Mouse (Mus musculus) heart, embryonic 15.5 days (tissue): ENCODE results near the gene Nt5c1a. TPM values are rescaled to one million over a fixed set of nuclear protein-coding genes. Genes with fewer than 3 reads are reported as not detected.
A peak's percentile ranks its signal among the peaks of the same experiment; 100 is the strongest.

Source experiments
- ATAC-seq: fragments of 200-750 bp; cut with Nextera tagmentation; replicated peaks from 2 replicates; pipeline ENCODE4 v1.8.0; 2017; ENCODE audit warnings: low read depth, moderate TSS enrichment; ENCODE audit not compliant: insufficient number of reproducible peaks, insufficient read depth, low FRiP score
- H3K27ac ChIP-seq: fragments of 300-500 bp; sonication (generic); 2 replicates; pipeline ENCODE4 v1.5.1; 2015; ENCODE audit warnings: mild to moderate bottlenecking, inconsistent platforms
- H3K27me3 ChIP-seq: fragments of 300-500 bp; sonication (generic); 2 replicates; pipeline ENCODE4 v1.6.1; 2015; ENCODE audit warnings: inconsistent platforms
- H3K36me3 ChIP-seq: fragments of 300-500 bp; sonication (generic); 2 replicates; pipeline ENCODE4 v1.6.1; 2015; ENCODE audit warnings: mild to moderate bottlenecking, inconsistent platforms
- H3K4me1 ChIP-seq: fragments of 300-500 bp; sonication (generic); replicated peaks from 2 replicates; pipeline ENCODE4 v1.6.1; 2015; ENCODE audit warnings: inconsistent platforms
- H3K4me2 ChIP-seq: fragments of 300-500 bp; sonication (generic); 2 replicates; pipeline ENCODE4 v1.6.1; 2015; ENCODE audit warnings: inconsistent platforms, mild to moderate bottlenecking, moderate library complexity
- H3K4me3 ChIP-seq: fragments of 300-500 bp; sonication (generic); 2 replicates; pipeline ENCODE4 v1.5.1; 2015; ENCODE audit warnings: mild to moderate bottlenecking, inconsistent platforms
- H3K9ac ChIP-seq: fragments of 300-500 bp; sonication (generic); 2 replicates; pipeline ENCODE4 v1.6.1; 2015; ENCODE audit warnings: mild to moderate bottlenecking, inconsistent platforms
- H3K9me3 ChIP-seq: fragments of 300-500 bp; sonication (generic); replicated peaks from 2 replicates; pipeline ENCODE4 v1.6.1; 2016; ENCODE audit warnings: inconsistent platforms
- WGBS: fragments of 180-500 bp; shearing (Covaris S2); methylation state at CpG from one replicate; pipeline ENCODE4 v1.1.7; 2015; ENCODE audit warnings: mixed read lengths; 5-methylcytosine and 5-hydroxymethylcytosine counted together
- polyA plus RNA-seq: library from polyadenylated mRNA; unstranded; fragments of >200 nt; fragmentation: Nextera tagmentation; extraction: Ambion mirVana; gene quantifications from 2 replicates; pipeline ENCODE4 v1.2.1, GENCODE M21; 2015

The Nt5c1a gene
- polyA plus RNA-seq, 1 experiment from 2014 or later, result 1.5 TPM

DNA sequence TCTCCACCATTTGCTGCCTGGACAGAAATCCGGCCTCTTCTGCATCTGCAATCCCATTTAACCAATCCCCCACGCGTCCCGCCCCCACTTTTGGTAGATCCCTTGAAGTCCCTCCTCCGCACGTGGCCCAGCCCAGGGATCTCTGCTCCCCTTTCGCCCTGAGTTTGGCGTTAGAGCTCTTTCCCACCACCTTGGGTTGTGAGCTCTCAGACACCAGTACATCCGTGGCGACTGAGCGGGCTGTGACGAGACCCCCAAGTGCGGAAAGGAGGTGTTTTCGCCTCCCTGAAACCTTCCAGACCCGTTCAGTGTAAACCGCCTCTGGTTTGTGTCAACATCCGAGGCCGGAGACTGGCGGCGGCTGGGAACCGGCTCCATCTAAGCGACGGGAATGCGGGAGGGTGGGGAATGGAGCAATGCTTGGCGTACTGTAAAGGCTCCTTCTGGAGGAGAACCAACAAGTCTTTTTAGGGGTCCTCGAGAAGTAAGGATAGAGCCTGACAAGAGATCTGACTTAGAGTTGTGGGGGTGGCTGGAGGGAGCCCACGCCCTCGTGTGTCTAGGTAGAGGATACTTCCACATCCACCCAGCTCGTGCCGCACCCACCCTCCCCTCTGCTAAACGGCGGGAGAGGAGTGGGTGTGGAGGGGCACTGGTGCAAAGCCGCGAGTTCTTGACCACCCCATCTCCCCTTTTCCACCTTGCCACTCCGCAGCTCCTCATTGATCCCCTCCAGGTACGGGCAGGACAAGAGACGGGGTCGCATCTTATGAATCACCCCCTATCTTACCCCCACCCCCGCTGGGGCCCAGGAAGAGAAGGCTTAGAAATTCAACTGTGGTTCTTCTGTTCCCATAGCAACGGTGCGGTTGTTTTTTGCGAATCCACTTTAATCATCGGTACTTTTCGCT is 18.7 kb upstream of the Nt5c1a start, which contains the start of gene Hpcal4:
Gene Hpcal4, plus strand, starts transcription at position 900 of the 911 bp plus-strand sequence.
- under 1% methylated on average over 44 of the region's 44 CpGs for WGBS
- Histone ChIP-seq H3K4me2 (peak within 1 kb of the TSS; percentile 74), H3K27ac (no peak within 1 kb of the TSS), H3K4me3 (peak within 1 kb of the TSS; percentile 48), H3K4me1 (peaks cover 17% of the 10 kb centered on the region), H3K9ac (peak within 1 kb of the TSS; percentile 24), H3K9me3 (no peaks in the 10 kb centered on the region), H3K36me3 (no peaks in the 10 kb centered on the region), H3K27me3 (peaks cover 88% of the 10 kb centered on the region)
- peak; percentile 34 for ATAC-seq

DNA sequence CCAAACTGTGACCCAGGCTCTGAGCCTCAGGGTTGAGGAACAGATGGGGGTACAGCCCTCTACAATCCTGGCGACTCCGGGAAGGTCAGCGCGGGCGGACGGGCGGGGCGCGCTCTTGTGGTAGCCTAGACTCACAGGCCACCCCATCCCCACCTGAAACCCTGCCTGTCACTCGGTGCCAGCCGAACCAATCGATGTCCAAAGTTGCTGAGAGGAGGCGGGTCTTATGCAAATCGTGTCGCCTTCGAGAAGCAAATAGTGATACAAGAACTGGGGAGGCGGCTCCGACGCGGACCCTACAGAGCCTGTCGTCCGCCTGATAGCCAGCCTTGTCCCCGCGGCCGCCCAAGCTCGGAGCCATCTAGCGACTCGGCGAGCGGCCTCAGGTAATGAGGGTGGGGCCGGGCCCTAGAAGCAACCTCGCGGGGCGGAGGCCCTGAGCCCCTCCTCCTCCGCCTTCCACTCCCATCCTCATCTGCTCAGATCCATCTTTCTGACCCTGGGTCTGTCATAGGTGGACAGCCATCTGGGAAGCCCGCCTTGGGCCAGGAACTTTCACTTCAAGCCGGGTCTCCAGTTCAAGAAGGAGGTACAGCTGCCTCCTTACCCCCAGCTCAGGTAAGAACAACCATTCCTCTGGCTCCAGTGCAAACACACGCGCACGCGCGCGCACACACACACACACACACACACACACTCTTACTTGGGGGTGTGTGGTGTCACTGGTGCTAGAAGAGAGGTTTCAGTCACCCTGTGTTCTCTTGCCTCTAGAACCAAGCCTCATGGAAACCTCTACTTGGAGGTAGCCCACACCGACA is 17.9 kb upstream of the Nt5c1a start:
- Histone ChIP-seq H3K4me1 (peaks cover 17% of the 10 kb centered on the region), H3K27ac (no peak overlapping the region), H3K36me3 (no peaks in the 10 kb centered on the region), H3K9me3 (no peaks in the 10 kb centered on the region), H3K27me3 (peaks cover 90% of the 10 kb centered on the region), H3K9ac (peak overlapping the region; percentile 24), H3K4me3 (peak overlapping the region; percentile 48), H3K4me2 (peak overlapping the region; percentile 74)
- 10% methylated on average over 44 of the region's 44 CpGs for WGBS
- peak; percentile 77 for ATAC-seq

DNA sequence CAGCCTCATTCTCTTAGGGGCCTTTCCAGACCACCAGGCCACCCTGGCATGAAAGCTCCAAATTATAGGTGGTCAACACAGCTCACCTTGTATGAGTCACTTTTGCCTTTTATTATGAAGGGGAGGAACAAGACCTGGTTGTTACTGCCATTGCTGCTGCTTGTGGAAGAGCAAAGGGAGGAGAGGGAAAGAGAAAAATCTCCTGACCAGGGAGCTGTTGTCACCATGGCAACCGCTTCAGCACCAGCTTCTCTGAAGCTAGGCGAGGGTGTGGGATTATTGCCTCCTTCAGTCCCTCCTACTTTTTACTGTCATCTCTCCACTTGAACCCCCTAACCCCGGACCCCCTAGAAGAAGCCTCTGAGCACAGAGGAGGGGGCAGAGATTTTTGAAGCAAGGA is 16.5 kb upstream of the Nt5c1a start:
- Histone ChIP-seq H3K4me3 (no peak overlapping the region), H3K36me3 (no peaks in the 10 kb centered on the region), H3K4me2 (no peak overlapping the region), H3K4me1 (peaks cover 17% of the 10 kb centered on the region), H3K9me3 (no peaks in the 10 kb centered on the region), H3K27me3 (peaks cover 93% of the 10 kb centered on the region), H3K9ac (no peak overlapping the region), H3K27ac (no peak overlapping the region)
- 46% methylated on average over 3 of the region's 3 CpGs for WGBS
- ATAC-seq, result no peak

DNA sequence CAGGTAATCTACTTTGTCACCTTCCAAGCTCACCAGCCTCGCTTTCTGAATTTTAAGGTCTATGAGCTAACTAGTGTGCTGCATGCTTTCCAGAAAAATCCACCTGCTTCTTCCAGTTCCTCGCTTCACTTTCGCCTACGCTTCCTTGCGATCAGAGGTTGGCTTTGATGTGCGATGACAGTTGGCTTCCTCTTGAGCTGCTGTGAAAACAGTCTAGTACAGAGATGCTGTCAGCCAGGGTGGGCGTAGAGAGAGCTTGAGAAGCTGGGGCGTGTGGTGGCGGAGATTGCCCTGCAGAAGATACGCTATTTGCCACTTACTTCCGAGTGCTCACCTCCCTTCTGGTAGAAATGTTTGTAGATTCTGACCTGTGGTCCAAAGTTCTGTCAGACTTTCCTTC is 9.0 kb upstream of the Nt5c1a start:
- H3K9me3 ChIP-seq, result no peaks in the 10 kb centered on the region
- WGBS, result 52% methylated on average over 11 of the region's 11 CpGs
- H3K4me2 ChIP-seq, result no peak overlapping the region
- H3K4me1 ChIP-seq, result peaks cover 6% of the 10 kb centered on the region; the same call in 1 of the 2 replicates
- H3K9ac ChIP-seq, result no peak overlapping the region
- no peak for ATAC-seq
- H3K4me3 ChIP-seq, result no peak overlapping the region
- no peak overlapping the region for H3K27ac ChIP-seq
- H3K27me3 ChIP-seq, result peaks cover 64% of the 10 kb centered on the region
- no peaks in the 10 kb centered on the region for H3K36me3 ChIP-seq

DNA sequence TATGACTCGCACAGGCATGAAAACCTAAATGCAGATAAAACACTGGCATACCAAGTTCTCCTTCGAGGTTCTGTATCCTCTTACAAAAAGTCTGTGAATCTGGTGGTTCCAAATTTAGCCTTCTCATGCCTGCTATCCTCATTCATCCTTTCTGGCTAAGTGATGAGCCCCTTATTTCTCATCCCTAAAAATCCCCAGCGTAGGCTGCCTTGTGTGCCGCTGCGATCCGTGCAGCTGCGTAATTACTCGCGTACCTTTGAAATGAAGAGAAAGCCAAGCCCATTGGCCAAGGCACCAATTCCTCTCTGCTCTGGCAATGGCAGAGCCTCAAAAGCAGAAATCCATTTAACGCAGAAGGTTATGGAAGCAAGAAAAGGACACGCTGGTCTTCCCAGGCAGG is 7.5 kb upstream of the Nt5c1a start:
- H3K9ac ChIP-seq, result no peak overlapping the region
- H3K27ac ChIP-seq, result no peak overlapping the region
- H3K4me3 ChIP-seq, result no peak overlapping the region
- 87% methylated on average over 11 of the region's 11 CpGs for WGBS
- H3K27me3 ChIP-seq, result peaks cover 63% of the 10 kb centered on the region
- H3K9me3 ChIP-seq, result no peaks in the 10 kb centered on the region
- no peak overlapping the region for H3K4me2 ChIP-seq
- peaks cover 6% of the 10 kb centered on the region; the same call in 1 of the 2 replicates for H3K4me1 ChIP-seq
- no peaks in the 10 kb centered on the region for H3K36me3 ChIP-seq
- ATAC-seq, result no peak

DNA sequence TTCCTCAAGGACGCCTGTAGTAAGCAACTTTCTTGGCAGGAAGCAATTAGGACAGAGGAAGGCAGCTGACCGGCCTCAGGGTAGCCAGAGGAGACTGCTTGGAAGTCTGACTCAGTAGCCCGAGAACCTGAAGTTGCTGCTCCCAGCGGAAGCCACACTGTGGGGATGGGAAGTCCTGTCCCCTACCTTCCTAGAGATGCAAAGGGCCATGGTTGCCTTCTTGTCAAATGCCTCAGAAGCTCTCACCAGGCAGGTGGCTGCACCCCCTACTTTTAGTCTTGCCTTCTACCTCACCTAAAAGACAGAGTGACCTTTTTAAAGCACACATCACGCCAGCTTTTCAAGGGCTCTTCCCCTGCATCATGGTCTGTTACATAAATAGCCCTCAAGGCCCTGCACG is 4.6 kb upstream of the Nt5c1a start:
- Histone ChIP-seq H3K27ac (no peak overlapping the region), H3K36me3 (no peaks in the 10 kb centered on the region), H3K4me1 (peaks cover 16% of the 10 kb centered on the region), H3K27me3 (peaks cover 76% of the 10 kb centered on the region), H3K9me3 (no peaks in the 10 kb centered on the region), H3K9ac (no peak overlapping the region), H3K4me2 (no peak overlapping the region), H3K4me3 (no peak overlapping the region)
- WGBS, result 46% methylated on average over 6 of the region's 6 CpGs
- no peak for ATAC-seq

DNA sequence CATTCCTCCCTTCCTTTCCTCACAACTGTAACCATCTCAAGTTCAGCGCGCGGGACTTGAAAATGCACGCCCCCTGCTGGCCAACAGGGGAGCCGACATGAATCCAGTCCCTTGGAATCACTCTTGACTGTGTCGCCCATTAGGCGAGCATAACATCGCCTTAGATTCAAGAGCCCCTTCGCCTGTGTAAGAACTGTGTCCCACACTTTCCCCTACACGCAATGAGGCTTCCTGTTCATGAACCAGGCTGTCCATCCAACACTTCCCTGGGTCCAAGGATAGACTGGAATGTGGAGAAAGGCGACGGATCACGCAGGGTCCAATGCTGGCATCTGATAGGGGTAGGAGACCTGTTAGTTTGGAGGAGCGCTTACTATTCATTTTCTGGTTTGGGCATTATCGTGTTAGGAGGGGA is 526 bp upstream of the Nt5c1a start:
- Histone ChIP-seq H3K4me1 (peaks cover 28% of the 10 kb centered on the region), H3K27me3 (peaks cover 50% of the 10 kb centered on the region), H3K9ac (peak overlapping the region; percentile 51), H3K36me3 (no peaks in the 10 kb centered on the region), H3K27ac (peak overlapping the region; percentile 81), H3K9me3 (no peaks in the 10 kb centered on the region), H3K4me3 (peak overlapping the region; percentile 52), H3K4me2 (peak overlapping the region; percentile 86)
- ATAC-seq, result no peak
- WGBS, result 1% methylated on average over 15 of the region's 15 CpGs

DNA sequence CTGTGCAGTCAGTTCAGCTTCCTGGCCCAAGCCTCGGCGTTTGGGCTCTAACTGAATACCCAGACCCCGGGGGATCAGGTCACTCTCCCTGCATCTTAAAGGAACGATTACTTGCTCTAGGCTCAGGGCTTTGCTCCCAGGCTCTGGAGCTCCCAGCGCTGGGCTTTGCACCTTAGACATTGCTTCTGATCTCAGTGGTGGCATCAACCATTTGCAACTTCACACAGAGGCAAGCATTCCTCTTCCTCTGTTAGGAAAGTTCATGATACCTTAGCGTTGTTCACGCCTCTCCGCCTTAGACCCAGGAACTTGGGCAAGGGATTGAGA is 753 bp downstream of the Nt5c1a start:
- Histone ChIP-seq H3K27me3 (peaks cover 44% of the 10 kb centered on the region), H3K4me1 (peaks cover 28% of the 10 kb centered on the region), H3K9me3 (no peaks in the 10 kb centered on the region), H3K4me3 (peak overlapping the region; percentile 52), H3K27ac (peak overlapping the region; percentile 81), H3K36me3 (no peaks in the 10 kb centered on the region), H3K4me2 (peak overlapping the region; percentile 86), H3K9ac (no peak overlapping the region)
- WGBS, result 20% methylated on average over 8 of the region's 8 CpGs
- ATAC-seq, result no peak

DNA sequence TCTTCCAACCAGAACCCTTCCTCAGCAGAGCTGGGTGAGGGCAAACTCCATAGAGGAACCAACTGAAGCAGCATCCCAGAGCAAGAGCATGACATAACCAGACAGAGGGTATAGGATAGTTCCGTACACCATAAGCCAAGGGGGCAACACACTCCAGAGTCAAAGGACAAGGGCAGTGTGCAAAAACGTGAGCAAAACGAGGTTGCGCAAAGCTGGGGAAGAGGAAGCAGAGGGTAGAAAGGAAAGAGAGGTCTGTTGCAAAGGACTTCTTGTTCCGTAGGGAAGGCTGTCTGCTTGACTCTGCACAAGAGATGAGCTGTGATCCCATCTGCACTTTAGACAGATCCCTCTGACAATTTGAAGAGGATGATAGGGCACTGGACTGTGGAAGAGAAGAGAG is 6.0 kb downstream of the Nt5c1a start:
- no peak overlapping the region for H3K9ac ChIP-seq
- no peak overlapping the region for H3K4me3 ChIP-seq
- H3K27ac ChIP-seq, result no peak overlapping the region
- H3K9me3 ChIP-seq, result no peaks in the 10 kb centered on the region
- peaks cover 11% of the 10 kb centered on the region for H3K4me1 ChIP-seq
- peaks cover 19% of the 10 kb centered on the region; the same call in 1 of the 2 replicates for H3K27me3 ChIP-seq
- 68% methylated on average over 5 of the region's 5 CpGs for WGBS
- no peak for ATAC-seq
- H3K36me3 ChIP-seq, result no peaks in the 10 kb centered on the region
- H3K4me2 ChIP-seq, result no peak overlapping the region

DNA sequence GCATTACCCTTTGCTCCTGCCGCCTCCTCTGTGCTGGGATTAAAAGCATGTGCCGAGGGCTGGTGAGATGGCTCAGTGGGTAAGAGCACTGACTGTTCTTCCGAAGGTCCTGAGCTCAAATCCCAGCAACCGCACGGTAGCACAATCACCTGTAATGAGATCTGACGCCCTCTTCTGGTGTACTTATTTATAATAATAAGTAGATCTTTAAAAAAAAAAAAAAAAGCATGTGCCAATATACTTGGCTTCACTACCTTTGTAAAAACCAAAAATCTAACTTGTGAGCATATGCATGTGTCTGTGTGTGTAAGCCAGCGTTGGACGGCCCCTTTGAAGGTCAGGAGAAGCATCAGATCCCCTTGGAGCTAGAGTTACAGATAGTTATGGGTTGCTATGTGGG is 9.7 kb downstream of the Nt5c1a start:
- no peak overlapping the region for H3K27ac ChIP-seq
- H3K4me3 ChIP-seq, result no peak overlapping the region
- no peaks in the 10 kb centered on the region for H3K4me1 ChIP-seq
- H3K9ac ChIP-seq, result no peak overlapping the region
- ATAC-seq, result no peak
- H3K27me3 ChIP-seq, result peaks cover 36% of the 10 kb centered on the region
- no peak overlapping the region for H3K4me2 ChIP-seq
- no peaks in the 10 kb centered on the region for H3K36me3 ChIP-seq
- WGBS, result 58% methylated on average over 8 of the region's 8 CpGs
- H3K9me3 ChIP-seq, result no peaks in the 10 kb centered on the region

DNA sequence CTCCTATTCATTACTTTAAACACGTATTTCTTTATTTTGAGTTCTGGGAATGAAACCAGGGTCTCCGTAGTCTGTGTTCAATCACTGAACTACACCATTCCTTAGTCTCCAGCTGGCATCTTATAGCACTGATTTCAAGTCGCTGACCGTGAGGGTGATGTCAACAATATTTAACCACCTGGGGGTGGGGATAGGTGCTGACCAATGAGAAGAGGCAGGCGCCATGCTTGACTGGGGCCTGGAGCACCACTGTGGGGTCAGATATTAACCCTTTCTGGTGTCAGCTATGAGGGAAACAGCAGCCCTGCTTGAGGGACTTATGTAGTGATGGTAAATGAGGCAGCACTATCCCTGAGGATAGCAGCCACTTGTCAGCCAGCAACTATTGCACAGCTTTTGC is 10.1 kb downstream of the Nt5c1a start:
- no peak overlapping the region for H3K4me3 ChIP-seq
- H3K27me3 ChIP-seq, result peaks cover 39% of the 10 kb centered on the region
- no peak overlapping the region for H3K27ac ChIP-seq
- WGBS, result 55% methylated on average over 5 of the region's 5 CpGs
- H3K9ac ChIP-seq, result no peak overlapping the region
- no peaks in the 10 kb centered on the region for H3K9me3 ChIP-seq
- H3K36me3 ChIP-seq, result no peaks in the 10 kb centered on the region
- no peak overlapping the region for H3K4me2 ChIP-seq
- no peak for ATAC-seq
- H3K4me1 ChIP-seq, result no peaks in the 10 kb centered on the region
